Mouse (Mus musculus): ENCODE measurements around the gene Galm. TPM values are rescaled to one million over a fixed set of nuclear protein-coding genes. Genes with fewer than 3 reads are reported as not detected.

The Galm gene
- polyA plus RNA-seq, 1 experiment, result 9.3 TPM

DNA sequence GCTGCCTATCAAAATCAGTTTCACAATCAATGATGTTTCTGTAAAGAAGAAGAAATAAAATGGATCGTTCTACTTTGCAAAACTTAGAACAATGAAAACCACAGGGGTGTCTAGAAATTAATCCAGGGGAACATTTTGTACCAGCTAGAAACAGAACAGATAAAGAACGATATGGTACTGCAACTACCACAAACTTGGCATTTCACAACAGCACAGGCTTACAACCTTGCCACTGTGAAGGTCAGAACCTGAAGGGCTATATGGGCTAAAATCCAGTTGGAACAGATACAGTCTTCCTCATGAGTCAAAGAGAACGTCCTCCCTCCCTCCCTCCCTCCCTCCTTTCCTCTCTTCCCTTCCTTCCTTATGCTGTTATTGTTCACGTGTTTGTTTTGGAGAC is 36.7 kb upstream of the Galm start:
- 87% methylated on average over 4 of the region's 4 CpGs for WGBS
- no peaks in the 10 kb centered on the region for H3K27me3 ChIP-seq (ENCODE audit: control insufficient read depth, insufficient read depth, low read length)

GRCm38 (mm10) chr17:80091879-80092549 is 35.3 kb upstream of the Galm start:
- no peak for DNase-seq
- Histone ChIP-seq H3K4me1 (replicated peaks; ENCODE audit: control insufficient read depth, insufficient read depth, low read length) (peaks cover 8% of the 10 kb centered on the region), H3K4me3 (ENCODE audit: control insufficient read depth, insufficient read depth, low read length) (no peak overlapping the region), H3K36me3 (ENCODE audit: control insufficient read depth, insufficient read depth, low read length) (no peaks in the 10 kb centered on the region), H3K27me3 (ENCODE audit: control insufficient read depth, insufficient read depth, low read length) (no peaks in the 10 kb centered on the region), H3K27ac (ENCODE audit: control insufficient read depth, insufficient read depth, low read length) (no peak overlapping the region)
- WGBS, result 32% methylated on average over 6 of the region's 6 CpGs
- no peak for TF ChIP-seq POLR2A (IDR thresholded peaks at IDR 0.05; ENCODE audit: control insufficient read depth, extremely low read depth, insufficient read depth, low read length, poor library complexity)
- no peak for TF ChIP-seq CTCF (IDR thresholded peaks at IDR 0.05; ENCODE audit: borderline replicate concordance, control insufficient read depth, extremely low read depth, insufficient read depth, low read length, poor library complexity)

More for the DNA sequence above, 36.7 kb upstream of the Galm start:
- no peaks in the 10 kb centered on the region for H3K36me3 ChIP-seq (ENCODE audit: control insufficient read depth, insufficient read depth, low read length)
- TF ChIP-seq POLR2A (IDR thresholded peaks at IDR 0.05; ENCODE audit: control insufficient read depth, extremely low read depth, insufficient read depth, low read length, poor library complexity), result no peak
- no peak for TF ChIP-seq CTCF (IDR thresholded peaks at IDR 0.05; ENCODE audit: borderline replicate concordance, control insufficient read depth, extremely low read depth, insufficient read depth, low read length, poor library complexity)
- no peaks in the 10 kb centered on the region for H3K4me1 ChIP-seq (replicated peaks; ENCODE audit: control insufficient read depth, insufficient read depth, low read length)
- no peak for DNase-seq
- no peak overlapping the region for H3K27ac ChIP-seq (ENCODE audit: control insufficient read depth, insufficient read depth, low read length)
- H3K4me3 ChIP-seq (ENCODE audit: control insufficient read depth, insufficient read depth, low read length), result no peak overlapping the region

- WGBS, result 78% methylated on average over 9 of the region's 9 CpGs
- H3K4me3 ChIP-seq (ENCODE audit: control insufficient read depth, insufficient read depth, low read length), result no peak overlapping the region
- DNase-seq, result no peak
- H3K27ac ChIP-seq (ENCODE audit: control insufficient read depth, insufficient read depth, low read length), result no peak overlapping the region
- H3K36me3 ChIP-seq (ENCODE audit: control insufficient read depth, insufficient read depth, low read length), result no peaks in the 10 kb centered on the region
- H3K27me3 ChIP-seq (ENCODE audit: control insufficient read depth, insufficient read depth, low read length), result no peaks in the 10 kb centered on the region
- peaks cover 8% of the 10 kb centered on the region for H3K4me1 ChIP-seq (replicated peaks; ENCODE audit: control insufficient read depth, insufficient read depth, low read length)
- no peak for TF ChIP-seq POLR2A (IDR thresholded peaks at IDR 0.05; ENCODE audit: control insufficient read depth, extremely low read depth, insufficient read depth, low read length, poor library complexity)
- TF ChIP-seq CTCF (IDR thresholded peaks at IDR 0.05; ENCODE audit: borderline replicate concordance, control insufficient read depth, extremely low read depth, insufficient read depth, low read length, poor library complexity), result no peak
Measured at GRCm38 (mm10) chr17:80095254-80095899, 31.9 kb upstream of the Galm start.

- H3K27ac ChIP-seq (ENCODE audit: control insufficient read depth, insufficient read depth, low read length), result no peak overlapping the region
- no peak overlapping the region for H3K4me3 ChIP-seq (ENCODE audit: control insufficient read depth, insufficient read depth, low read length)
- no peaks in the 10 kb centered on the region for H3K36me3 ChIP-seq (ENCODE audit: control insufficient read depth, insufficient read depth, low read length)
- H3K27me3 ChIP-seq (ENCODE audit: control insufficient read depth, insufficient read depth, low read length), result no peaks in the 10 kb centered on the region
- 21% methylated on average over 20 of the region's 20 CpGs for WGBS
- peaks cover 8% of the 10 kb centered on the region for H3K4me1 ChIP-seq (replicated peaks; ENCODE audit: control insufficient read depth, insufficient read depth, low read length)
- DNase-seq, result peak; percentile 26
- TF ChIP-seq POLR2A (IDR thresholded peaks at IDR 0.05; ENCODE audit: control insufficient read depth, extremely low read depth, insufficient read depth, low read length, poor library complexity), result no peak
- no peak for TF ChIP-seq CTCF (IDR thresholded peaks at IDR 0.05; ENCODE audit: borderline replicate concordance, control insufficient read depth, extremely low read depth, insufficient read depth, low read length, poor library complexity)
Measured at GRCm38 (mm10) chr17:80096043-80096719, 31.1 kb upstream of the Galm start.

GRCm38 (mm10) chr17:80096720-80097114 is 30.6 kb upstream of the Galm start:
- WGBS, result 91% methylated on average over 8 of the region's 8 CpGs
- no peak overlapping the region for H3K4me3 ChIP-seq (ENCODE audit: control insufficient read depth, insufficient read depth, low read length)

GRCm38 (mm10) chr17:80097221-80097620 is 30.1 kb upstream of the Galm start:
- no peak overlapping the region for H3K27ac ChIP-seq (ENCODE audit: control insufficient read depth, insufficient read depth, low read length)
- peaks cover 8% of the 10 kb centered on the region for H3K4me1 ChIP-seq (replicated peaks; ENCODE audit: control insufficient read depth, insufficient read depth, low read length)
- H3K36me3 ChIP-seq (ENCODE audit: control insufficient read depth, insufficient read depth, low read length), result no peaks in the 10 kb centered on the region
- WGBS, result 83% methylated on average over 2 of the region's 2 CpGs
- H3K27me3 ChIP-seq (ENCODE audit: control insufficient read depth, insufficient read depth, low read length), result no peaks in the 10 kb centered on the region
- no peak for DNase-seq
- no peak overlapping the region for H3K4me3 ChIP-seq (ENCODE audit: control insufficient read depth, insufficient read depth, low read length)
- TF ChIP-seq CTCF (IDR thresholded peaks at IDR 0.05; ENCODE audit: borderline replicate concordance, control insufficient read depth, extremely low read depth, insufficient read depth, low read length, poor library complexity) (no peak), POLR2A (IDR thresholded peaks at IDR 0.05; ENCODE audit: control insufficient read depth, extremely low read depth, insufficient read depth, low read length, poor library complexity) (no peak)

More at GRCm38 (mm10) chr17:80096720-80097114, 30.6 kb upstream of the Galm start:
- Histone ChIP-seq H3K27me3 (ENCODE audit: control insufficient read depth, insufficient read depth, low read length) (no peaks in the 10 kb centered on the region), H3K36me3 (ENCODE audit: control insufficient read depth, insufficient read depth, low read length) (no peaks in the 10 kb centered on the region), H3K27ac (ENCODE audit: control insufficient read depth, insufficient read depth, low read length) (no peak overlapping the region), H3K4me1 (replicated peaks; ENCODE audit: control insufficient read depth, insufficient read depth, low read length) (peaks cover 8% of the 10 kb centered on the region)
- no peak for DNase-seq
- TF ChIP-seq CTCF (IDR thresholded peaks at IDR 0.05; ENCODE audit: borderline replicate concordance, control insufficient read depth, extremely low read depth, insufficient read depth, low read length, poor library complexity), result no peak
- TF ChIP-seq POLR2A (IDR thresholded peaks at IDR 0.05; ENCODE audit: control insufficient read depth, extremely low read depth, insufficient read depth, low read length, poor library complexity), result no peak
